Mouse (Mus musculus): Measurements from ENCODE around the gene Polr2e. TPM values are rescaled to one million over a fixed set of nuclear protein-coding genes. Genes with fewer than 3 reads are reported as not detected.

Gene Polr2e
- total and polyA plus RNA-seq, 2 experiments from 2014 or later = 104 to 168 TPM

- H3K9me3 ChIP-seq (ENCODE audit: low read length) = no peaks in the 10 kb centered on the region
- ATAC-seq = no peak
- peaks cover 31% of the 10 kb centered on the region for H3K27me3 ChIP-seq (ENCODE audit: insufficient read depth, low read length)
- H3K9ac ChIP-seq = no peak overlapping the region
- no peaks in the 10 kb centered on the region for H3K4me1 ChIP-seq (ENCODE audit: insufficient read depth)
- H3K4me3 ChIP-seq (ENCODE audit: low read depth, low read length) = no peak overlapping the region
- no peak for TF ChIP-seq CTCF (IDR thresholded peaks at IDR 0.05; ENCODE audit: low read depth)
- no peaks in the 10 kb centered on the region for H3K36me3 ChIP-seq (ENCODE audit: insufficient read depth)
- H3K4me2 ChIP-seq (ENCODE audit: low read depth) = no peak overlapping the region
- WGBS = 79% methylated on average over 3 of the region's 3 CpGs
- no peak overlapping the region for H3K27ac ChIP-seq (ENCODE audit: low read depth, low read length)
- DNase-seq = no peak
Measured at GRCm38 (mm10) chr10:80017361-80017760, 22.2 kb downstream of the Polr2e start.

GRCm38 (mm10) chr10:80016931-80017330 lies 22.7 kb downstream of the Polr2e start:
- Histone ChIP-seq H3K27me3 (ENCODE audit: insufficient read depth, low read length) (peaks cover 31% of the 10 kb centered on the region), H3K36me3 (ENCODE audit: insufficient read depth) (no peaks in the 10 kb centered on the region), H3K4me2 (ENCODE audit: low read depth) (no peak overlapping the region), H3K27ac (ENCODE audit: low read depth, low read length) (no peak overlapping the region), H3K4me1 (ENCODE audit: insufficient read depth) (no peaks in the 10 kb centered on the region), H3K9me3 (ENCODE audit: low read length) (no peaks in the 10 kb centered on the region), H3K4me3 (ENCODE audit: low read depth, low read length) (no peak overlapping the region), H3K9ac (no peak overlapping the region)
- DNase-seq (no peak), ATAC-seq (no peak)
- TF ChIP-seq CTCF (IDR thresholded peaks at IDR 0.05; ENCODE audit: low read depth) = no peak
- 88% methylated on average over 10 of the region's 10 CpGs for WGBS

GRCm38 (mm10) chr10:80016511-80016910 lies 23.1 kb downstream of the Polr2e start, which contains the start of gene Arhgap45:
Gene Arhgap45, plus strand, starts transcription at chr10:80016653.
- Histone ChIP-seq H3K4me1 (ENCODE audit: insufficient read depth) (no peaks in the 10 kb centered on the region), H3K27ac (ENCODE audit: low read depth, low read length) (no peak within 1 kb of the TSS), H3K27me3 (ENCODE audit: insufficient read depth, low read length) (peaks cover 31% of the 10 kb centered on the region), H3K4me2 (ENCODE audit: low read depth) (no peak within 1 kb of the TSS), H3K4me3 (ENCODE audit: low read depth, low read length) (no peak within 1 kb of the TSS), H3K9me3 (ENCODE audit: low read length) (no peaks in the 10 kb centered on the region), H3K9ac (no peak within 1 kb of the TSS), H3K36me3 (ENCODE audit: insufficient read depth) (no peaks in the 10 kb centered on the region)
- no peak for TF ChIP-seq CTCF (IDR thresholded peaks at IDR 0.05; ENCODE audit: low read depth)
- ATAC-seq = no peak
- WGBS = 69% methylated on average over 11 of the region's 11 CpGs
- no peak for DNase-seq

DNA sequence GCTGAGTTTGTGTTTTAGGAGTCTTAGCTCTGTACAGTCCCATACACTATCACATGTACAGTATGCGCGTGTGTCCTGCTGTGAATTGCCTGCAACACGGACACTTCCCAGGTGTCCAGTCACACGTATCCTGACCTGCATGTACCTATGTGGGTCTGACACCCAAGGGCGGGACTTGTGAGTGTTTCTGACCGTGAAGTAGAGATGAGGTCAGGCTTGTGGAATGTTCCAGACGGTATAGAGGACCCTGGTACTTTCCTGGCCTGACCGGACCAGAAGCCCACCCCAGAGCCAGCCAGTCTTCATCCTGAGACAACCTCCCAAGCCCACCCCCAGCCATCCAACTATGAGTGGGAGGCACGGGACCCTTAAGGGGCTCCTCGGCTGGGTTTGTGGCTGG lies 24.0 kb downstream of the Polr2e start:
- DNase-seq = no peak
- no peak for ATAC-seq

GRCm38 (mm10) chr10:80014484-80015290 lies 24.9 kb downstream of the Polr2e start:
- Histone ChIP-seq H3K9ac (no peak overlapping the region), H3K9me3 (ENCODE audit: low read length) (peaks cover 13% of the 10 kb centered on the region; the same call in 1 of the 2 replicates), H3K4me2 (ENCODE audit: low read depth) (no peak overlapping the region), H3K27me3 (ENCODE audit: insufficient read depth, low read length) (peaks cover 25% of the 10 kb centered on the region), H3K4me3 (ENCODE audit: low read depth, low read length) (no peak overlapping the region), H3K36me3 (ENCODE audit: insufficient read depth) (no peaks in the 10 kb centered on the region), H3K27ac (ENCODE audit: low read depth, low read length) (no peak overlapping the region), H3K4me1 (ENCODE audit: insufficient read depth) (no peaks in the 10 kb centered on the region)
- no peak for TF ChIP-seq CTCF (IDR thresholded peaks at IDR 0.05; ENCODE audit: low read depth)
- ATAC-seq = no peak
- no peak for DNase-seq
- WGBS = 25% methylated on average over 28 of the region's 28 CpGs

More for the DNA sequence above, 24.0 kb downstream of the Polr2e start:
- H3K27me3 ChIP-seq (ENCODE audit: insufficient read depth, low read length) = peaks cover 30% of the 10 kb centered on the region
- no peaks in the 10 kb centered on the region for H3K36me3 ChIP-seq (ENCODE audit: insufficient read depth)
- no peak overlapping the region for H3K9ac ChIP-seq
- H3K9me3 ChIP-seq (ENCODE audit: low read length) = peaks cover 7% of the 10 kb centered on the region; the same call in 1 of the 2 replicates
- H3K4me2 ChIP-seq (ENCODE audit: low read depth) = no peak overlapping the region
- no peak overlapping the region for H3K27ac ChIP-seq (ENCODE audit: low read depth, low read length)
- H3K4me1 ChIP-seq (ENCODE audit: insufficient read depth) = no peaks in the 10 kb centered on the region
- 84% methylated on average over 10 of the region's 10 CpGs for WGBS
- no peak overlapping the region for H3K4me3 ChIP-seq (ENCODE audit: low read depth, low read length)
- no peak for TF ChIP-seq CTCF (IDR thresholded peaks at IDR 0.05; ENCODE audit: low read depth)

DNA sequence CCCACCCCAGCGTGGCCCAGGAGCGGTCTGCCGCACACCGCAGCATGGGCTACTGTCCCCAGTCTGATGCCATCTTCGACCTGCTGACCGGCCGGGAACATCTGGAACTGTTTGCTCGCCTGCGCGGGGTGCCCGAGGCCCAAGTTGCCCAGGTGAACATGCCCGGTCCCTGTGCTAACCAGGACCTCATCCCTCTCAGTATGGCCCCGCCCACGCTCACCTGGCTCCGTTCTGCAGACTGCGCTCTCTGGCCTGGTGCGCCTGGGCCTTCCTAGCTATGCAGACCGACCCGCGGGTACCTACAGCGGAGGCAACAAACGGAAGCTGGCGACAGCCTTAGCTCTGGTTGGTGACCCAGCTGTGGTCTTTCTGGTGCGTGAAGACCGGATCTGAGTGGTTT lies 26.0 kb downstream of the Polr2e start:
- Histone ChIP-seq H3K36me3 (ENCODE audit: insufficient read depth) (no peaks in the 10 kb centered on the region), H3K9me3 (ENCODE audit: low read length) (peaks cover 13% of the 10 kb centered on the region; the same call in 1 of the 2 replicates), H3K4me1 (ENCODE audit: insufficient read depth) (no peaks in the 10 kb centered on the region), H3K9ac (no peak overlapping the region), H3K4me3 (ENCODE audit: low read depth, low read length) (no peak overlapping the region), H3K27ac (ENCODE audit: low read depth, low read length) (no peak overlapping the region), H3K27me3 (ENCODE audit: insufficient read depth, low read length) (peaks cover 20% of the 10 kb centered on the region), H3K4me2 (ENCODE audit: low read depth) (no peak overlapping the region)
- WGBS = 32% methylated on average over 25 of the region's 25 CpGs
- no peak for TF ChIP-seq CTCF (IDR thresholded peaks at IDR 0.05; ENCODE audit: low read depth)
- ATAC-seq (no peak), DNase-seq (no peak)

- Histone ChIP-seq H3K4me1 (ENCODE audit: insufficient read depth) (no peaks in the 10 kb centered on the region), H3K27me3 (ENCODE audit: insufficient read depth, low read length) (peaks cover 19% of the 10 kb centered on the region), H3K9me3 (ENCODE audit: low read length) (peaks cover 13% of the 10 kb centered on the region; the same call in 1 of the 2 replicates), H3K4me3 (ENCODE audit: low read depth, low read length) (no peak overlapping the region), H3K36me3 (ENCODE audit: insufficient read depth) (no peaks in the 10 kb centered on the region), H3K4me2 (ENCODE audit: low read depth) (no peak overlapping the region), H3K9ac (no peak overlapping the region), H3K27ac (ENCODE audit: low read depth, low read length) (no peak overlapping the region)
- DNase-seq = no peak
- no peak for ATAC-seq
- TF ChIP-seq CTCF (IDR thresholded peaks at IDR 0.05; ENCODE audit: low read depth) = no peak
- WGBS = 90% methylated on average over 6 of the region's 6 CpGs
Measured at GRCm38 (mm10) chr10:80011740-80012139, 27.9 kb downstream of the Polr2e start.
